Mouse (Mus musculus) spleen, postnatal 10 days (tissue): ENCODE measurements around the gene Ror1.

Source experiments
- DNase-seq, 2 experiments: peaks; one replicate each; pipeline ENCODE4 v3.0.0; 2021 to 2022; ENCODE audit warnings: low spot score in 2 of 2

Ror1 gene

DNA sequence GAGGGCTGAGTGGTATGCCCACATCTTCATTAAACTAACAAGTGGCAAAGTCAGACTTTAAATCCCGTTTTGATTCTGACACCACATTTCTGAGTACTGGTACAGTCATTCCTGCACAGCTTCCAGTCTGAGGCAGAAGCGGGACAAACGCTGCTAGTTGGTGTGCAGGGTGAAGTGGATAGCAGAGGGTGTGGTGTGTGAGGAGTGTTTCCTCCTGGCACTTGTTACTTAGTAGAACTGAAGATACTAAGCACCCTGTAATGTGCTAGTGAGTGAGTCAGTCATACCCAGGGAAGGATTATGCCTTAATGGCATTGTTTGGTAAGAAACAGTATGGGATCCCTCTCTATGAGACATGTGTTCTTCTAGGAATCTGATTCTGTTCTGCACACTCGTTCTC, 115.7 kb downstream of the Ror1 start:
- DNase-seq, result no peak

DNA sequence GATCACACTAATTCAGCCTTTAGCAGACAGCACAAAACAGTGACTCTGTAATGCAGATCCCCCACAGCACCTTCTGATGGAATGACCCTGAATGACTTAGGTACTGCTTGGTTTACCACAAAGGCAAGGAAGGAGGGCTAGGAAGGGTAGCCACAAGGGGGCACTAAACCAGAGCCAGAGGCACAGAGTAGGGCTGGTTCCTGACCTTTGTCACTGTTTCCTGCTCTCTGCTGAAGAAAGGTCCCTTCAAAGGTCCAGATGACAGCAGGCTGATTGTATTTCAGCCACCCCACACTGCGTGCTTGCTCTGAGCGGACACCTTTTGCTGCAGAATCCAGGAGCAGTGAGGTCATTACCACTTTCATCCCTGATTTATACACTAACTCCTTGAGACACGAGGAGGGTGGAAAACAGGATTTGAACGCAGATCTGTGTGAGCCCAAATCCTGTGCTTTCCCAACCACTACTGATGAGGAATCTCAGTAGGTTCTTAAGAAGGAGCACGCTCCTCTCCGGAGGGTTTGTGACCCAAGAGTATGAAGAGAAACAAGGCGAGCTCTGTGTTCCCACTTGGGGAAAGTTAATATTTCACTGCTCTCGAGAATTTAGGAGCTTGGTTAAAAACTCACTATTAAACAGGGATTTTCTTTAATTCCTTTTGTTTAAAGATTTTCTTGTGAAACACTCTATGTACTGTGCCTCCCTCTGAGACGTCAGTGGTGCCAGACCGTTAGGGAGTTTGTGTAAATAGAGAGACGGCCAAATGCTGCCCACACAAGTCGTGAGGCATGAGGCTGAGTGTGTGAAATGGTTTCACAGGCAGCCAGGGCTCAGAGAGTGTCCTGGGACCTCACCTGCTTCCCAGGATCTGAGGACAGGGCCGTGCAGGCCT, 119.0 kb downstream of the Ror1 start:
- DNase-seq, result peak in 1 of 2 experiments; percentile 21

DNA sequence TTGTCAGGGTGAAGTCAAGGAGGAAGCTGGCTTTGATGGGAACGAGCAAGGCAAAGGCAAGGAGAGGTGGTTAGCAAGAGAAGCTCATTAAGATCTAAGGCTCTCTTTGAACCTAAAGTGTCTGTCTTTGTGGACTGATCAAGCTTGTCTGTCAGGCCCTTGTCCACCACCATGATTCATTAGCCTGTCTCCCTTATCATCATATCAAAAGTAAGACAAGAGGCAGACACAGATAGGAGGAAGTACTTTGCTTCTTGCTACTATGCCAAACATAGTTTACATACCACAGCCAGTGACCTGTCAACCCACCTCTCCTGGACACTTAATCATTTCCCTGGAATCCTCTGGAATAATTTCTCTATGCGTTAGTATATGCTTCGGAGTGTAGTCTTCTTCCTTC, 121.0 kb downstream of the Ror1 start:
- no peak for DNase-seq

DNA sequence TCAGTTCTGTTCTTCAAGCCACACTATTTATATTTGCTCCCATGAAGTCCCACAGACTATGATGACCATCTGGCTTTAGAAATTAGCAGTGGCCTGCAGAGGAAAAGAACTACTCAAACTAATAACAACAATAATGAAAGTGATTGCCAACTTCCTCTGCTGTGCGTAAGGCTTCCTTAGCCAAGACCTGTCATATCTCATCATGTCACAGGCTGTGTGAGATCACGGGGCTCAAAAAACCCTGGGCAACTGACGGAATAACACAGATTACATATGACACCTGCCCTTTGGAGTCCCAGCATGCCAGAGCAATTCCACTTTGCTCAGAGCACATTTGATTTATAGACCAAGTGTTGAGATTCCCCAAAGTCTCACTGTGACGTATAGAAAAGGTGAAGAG, 123.4 kb downstream of the Ror1 start:
- DNase-seq, result no peak

DNA sequence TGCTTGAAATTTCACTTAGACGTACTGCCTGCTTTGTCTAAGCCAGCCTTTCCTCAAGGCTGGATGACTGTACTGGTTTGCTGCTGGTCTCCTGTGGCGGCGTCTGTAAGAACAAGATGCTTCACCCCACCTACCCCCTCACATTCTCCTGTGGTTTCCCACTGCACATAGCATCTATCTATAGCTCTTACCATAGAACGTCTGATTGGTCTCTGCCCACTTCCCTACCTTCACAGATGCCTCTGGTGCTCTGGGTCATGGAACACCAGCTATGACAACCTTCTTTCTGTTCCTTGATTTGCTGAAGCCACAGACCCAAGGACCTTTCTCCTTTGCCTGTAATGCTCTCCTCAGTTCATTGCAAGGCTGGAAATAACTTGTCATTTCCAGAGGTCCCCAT, 124.0 kb downstream of the Ror1 start:
- DNase-seq, result no peak

GRCm38 (mm10) chr4:100221978-100222737, 126.6 kb downstream of the Ror1 start:
- no peak for DNase-seq

GRCm38 (mm10) chr4:100223532-100223931, 127.9 kb downstream of the Ror1 start:
- DNase-seq, result no peak

- DNase-seq, result no peak
Measured at GRCm38 (mm10) chr4:100223965-100224364, 128.4 kb downstream of the Ror1 start.

GRCm38 (mm10) chr4:100226619-100227018, 131.0 kb downstream of the Ror1 start:
- DNase-seq, result no peak

GRCm38 (mm10) chr4:100228106-100228505, 132.5 kb downstream of the Ror1 start:
- DNase-seq, result no peak

GRCm38 (mm10) chr4:100230245-100230644, 134.7 kb downstream of the Ror1 start:
- no peak for DNase-seq

DNA sequence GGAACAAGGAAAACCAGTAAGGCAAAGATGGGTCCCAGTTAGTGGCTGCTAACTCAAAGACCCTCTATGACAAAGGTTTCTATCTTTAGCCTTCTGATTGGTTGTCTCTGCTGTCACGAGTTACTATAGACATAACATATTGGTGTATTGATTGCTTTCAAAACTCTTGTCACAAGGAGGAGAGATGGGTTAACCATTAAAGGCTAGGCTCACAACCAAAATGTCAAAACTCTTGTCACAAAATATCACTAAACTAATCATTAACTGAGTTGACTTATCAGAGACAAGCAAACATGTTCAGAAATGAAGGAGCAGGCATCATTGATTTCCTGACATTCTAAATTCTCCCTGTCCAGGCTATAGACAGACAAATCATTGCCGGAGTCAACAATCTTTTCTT, 135.4 kb downstream of the Ror1 start:
- no peak for DNase-seq

GRCm38 (mm10) chr4:100231906-100232305, 136.3 kb downstream of the Ror1 start:
- no peak for DNase-seq

DNA sequence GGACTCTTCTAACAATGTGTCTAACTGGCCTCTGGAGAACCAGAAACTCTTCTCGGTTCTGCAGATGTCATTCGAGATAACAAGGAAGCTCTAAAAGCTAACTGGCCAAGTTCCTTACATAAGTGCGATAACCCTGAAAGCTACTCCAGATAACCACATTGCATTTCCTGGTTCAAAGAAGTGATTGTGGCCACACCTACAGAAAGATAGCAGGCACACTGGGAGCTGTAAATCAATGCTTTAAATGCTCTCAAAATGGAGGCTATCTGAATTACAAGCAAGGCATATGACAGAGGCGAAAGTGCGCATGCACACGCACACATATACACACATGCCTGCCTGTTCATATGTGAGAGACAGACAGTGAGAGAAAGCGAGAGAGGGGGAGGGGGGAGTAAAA, 136.9 kb downstream of the Ror1 start:
- no peak for DNase-seq

GRCm38 (mm10) chr4:100233770-100234169, 138.2 kb downstream of the Ror1 start:
- no peak for DNase-seq

DNA sequence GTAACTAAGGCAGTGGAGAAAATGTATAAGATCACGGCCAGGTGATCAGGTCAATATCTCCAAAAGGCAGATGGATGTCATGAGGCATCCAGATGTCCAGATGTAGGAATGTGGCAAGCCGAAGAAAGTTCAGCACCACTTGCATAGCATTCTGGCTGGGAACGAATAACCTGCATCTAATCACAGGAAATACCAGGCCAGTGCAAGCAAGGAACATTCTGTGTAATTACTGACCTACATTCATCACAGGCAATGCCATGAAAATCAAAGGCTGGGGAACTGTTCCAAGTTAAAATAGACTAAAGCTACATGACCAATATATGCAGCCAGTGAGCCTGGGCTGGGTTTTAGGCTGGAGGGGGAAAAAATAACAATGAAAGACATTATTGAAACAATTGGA, 140.7 kb downstream of the Ror1 start:
- DNase-seq, result no peak

GRCm38 (mm10) chr4:100242061-100242756, 146.6 kb downstream of the Ror1 start:
- DNase-seq, result no peak

GRCm38 (mm10) chr4:100244250-100244649, 148.7 kb downstream of the Ror1 start:
- DNase-seq, result no peak

DNA sequence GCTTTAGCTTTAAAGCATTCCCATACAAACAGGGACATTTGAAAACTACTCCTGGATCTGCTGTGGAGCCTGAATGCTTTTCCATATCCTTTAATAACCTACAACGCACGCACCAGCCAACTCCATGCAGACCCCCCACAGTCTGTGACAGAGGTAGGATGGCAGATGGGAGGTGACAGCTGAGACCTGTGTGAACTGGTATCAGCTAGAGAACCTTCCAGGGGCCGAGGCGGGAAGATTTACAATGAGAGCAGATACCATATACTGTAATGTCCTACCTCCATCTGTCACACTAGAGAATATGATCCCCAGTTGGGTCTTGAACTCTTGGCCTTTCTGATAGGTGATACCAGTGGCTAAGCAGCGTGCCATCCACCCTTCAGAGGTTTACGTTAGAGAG, 149.1 kb downstream of the Ror1 start:
- DNase-seq, result no peak

GRCm38 (mm10) chr4:100247826-100248225, 152.2 kb downstream of the Ror1 start:
- no peak for DNase-seq

- no peak for DNase-seq
Measured at GRCm38 (mm10) chr4:100248273-100248672, 152.7 kb downstream of the Ror1 start.

DNA sequence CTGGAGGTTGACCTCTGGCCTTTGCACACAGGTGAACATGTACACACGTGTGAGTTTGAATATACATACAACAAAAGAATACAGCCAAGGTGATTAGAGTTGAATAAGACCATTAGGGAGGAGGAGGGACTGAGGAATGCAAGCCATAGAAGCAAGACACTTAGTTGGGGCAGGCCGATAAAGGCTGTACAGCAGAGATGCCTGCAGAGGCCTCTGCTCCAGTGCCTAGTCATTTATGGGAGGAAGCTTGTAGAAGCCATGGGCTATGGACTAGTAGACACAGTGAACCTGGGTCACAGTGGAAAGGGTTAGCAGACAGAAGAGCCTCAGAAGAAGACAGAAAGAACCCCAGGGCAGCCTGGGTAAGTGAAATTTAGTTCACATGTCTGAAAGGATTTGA, 155.7 kb downstream of the Ror1 start:
- DNase-seq, result no peak
